Mouse (Mus musculus): ENCODE measurements around the gene Vmn1r237. TPM values are rescaled to one million over a fixed set of nuclear protein-coding genes. Genes with fewer than 3 reads are reported as not detected.

Vmn1r237 gene
- total RNA-seq (2021) (not detected), polyA plus RNA-seq (2012; rRNA removed) (not detected in 2 replicates)
- long read RNA-seq, result 0 reads

DNA sequence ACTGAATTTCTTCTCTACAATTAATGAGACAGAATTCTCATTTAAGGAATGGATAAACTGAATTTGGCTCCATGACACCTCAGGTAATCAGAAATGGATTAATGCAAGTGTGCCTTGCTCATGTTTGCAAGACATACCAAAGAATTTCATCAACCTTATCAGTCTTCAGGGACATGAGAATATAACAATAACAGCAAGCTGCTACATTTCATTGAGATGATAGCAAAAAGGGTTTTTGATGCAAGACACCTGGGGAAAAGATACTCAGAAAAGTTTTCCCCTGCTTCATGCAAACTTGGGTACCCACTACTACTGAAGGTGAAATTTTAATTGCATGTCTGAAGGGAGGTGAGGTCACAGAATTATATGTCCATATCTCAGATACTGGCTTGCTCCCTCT is at the start of gene Vmn1r237:
TSS of gene Vmn1r237 (plus strand) at position 301 of the 400 bp plus-strand sequence.
- DNase-seq, result no peak

DNA sequence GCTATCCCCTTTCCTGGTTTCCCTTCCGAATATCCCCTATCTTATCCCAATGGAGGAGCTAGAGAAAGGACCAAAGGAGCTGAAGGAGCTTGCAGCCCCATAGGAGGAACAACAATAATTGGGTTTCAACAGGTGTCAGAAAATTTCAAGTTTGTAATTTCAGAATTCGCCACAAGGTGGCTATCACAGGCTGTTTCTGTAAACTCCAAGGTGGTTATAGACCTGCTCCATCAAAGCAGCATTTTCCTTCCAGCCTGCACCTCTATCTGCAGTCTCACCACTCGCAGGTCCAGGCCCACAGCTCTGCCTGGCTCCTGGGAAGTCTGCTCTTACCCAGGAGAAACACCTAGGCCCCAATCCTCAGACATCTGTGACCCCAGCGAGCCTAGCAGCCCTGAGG is 39.6 kb upstream of the Vmn1r237 start:
- DNase-seq, result peak; percentile 27

- no peak for DNase-seq
Measured at GRCm38 (mm10) chr17:21282642-21283041, 29.0 kb upstream of the Vmn1r237 start, which contains the start of gene Vmn1r236. Vmn1r236 (plus strand) TSS chr17:21282942.

DNA sequence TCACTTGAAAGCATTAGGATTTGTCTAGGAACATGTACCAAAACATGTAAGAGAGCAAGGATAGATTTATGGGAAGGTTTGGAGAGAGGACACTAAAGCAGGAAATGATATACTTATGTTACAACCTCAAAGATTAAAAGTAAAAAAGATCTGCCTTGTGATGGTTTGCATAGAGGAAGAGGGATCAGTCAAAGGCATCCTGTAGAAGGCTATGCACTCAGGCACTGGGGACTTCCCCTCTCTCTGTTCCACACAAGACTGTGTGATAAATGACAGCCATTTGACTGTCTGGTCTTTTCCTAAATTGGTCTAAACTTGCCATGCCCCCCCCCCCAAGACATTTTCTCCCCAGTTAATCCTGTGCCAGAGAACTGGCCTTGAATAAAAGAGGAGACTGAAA is 27.3 kb upstream of the Vmn1r237 start:
- no peak for DNase-seq

DNA sequence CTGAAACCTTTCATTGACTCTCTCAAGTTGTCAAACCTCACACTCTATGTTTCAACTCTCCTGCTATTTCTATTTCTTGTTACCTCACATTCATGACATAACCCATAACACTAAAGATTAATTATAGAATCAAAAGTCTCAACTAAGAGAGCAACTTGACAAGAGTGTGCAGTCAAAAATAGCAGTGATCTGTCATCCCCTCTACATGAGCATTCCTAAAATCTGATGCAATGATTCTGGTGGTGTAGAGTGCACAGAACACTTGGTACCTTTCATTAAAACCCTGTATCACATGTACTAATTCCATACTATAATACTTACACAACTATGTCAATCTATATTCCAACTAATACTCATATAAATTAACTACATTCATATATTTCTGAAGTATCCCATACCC is 22.0 kb upstream of the Vmn1r237 start:
- DNase-seq, result no peak

Small RNA genes lying within 50 kb of the gene (microRNA-seq; reads per million reads assigned to microRNA genes)
- 0 reads per million in 2 experiments for gene Gm26384

Other genes with a start within 250 kb of the Vmn1r237 start
- not detected for gene Vmn1r234, start 85.8 kb upstream of the Vmn1r237 start, total RNA-seq (2021)
- gene Vmn1r234, start 85.8 kb upstream of the Vmn1r237 start, polyA plus RNA-seq (2012; rRNA removed), result not detected in 2 replicates
- not detected for gene Vmn1r235, start 55.5 kb upstream of the Vmn1r237 start, total RNA-seq (2021)
- gene Vmn1r235, start 55.5 kb upstream of the Vmn1r237 start, polyA plus RNA-seq (2012; rRNA removed), result not detected in 2 replicates
- gene Vmn1r236, start 28.9 kb upstream of the Vmn1r237 start, total RNA-seq (2021), result not detected
- not detected in 2 replicates for gene Vmn1r236, start 28.9 kb upstream of the Vmn1r237 start, polyA plus RNA-seq (2012; rRNA removed)
- 1 to 10 TPM; 3.7 to 4.4 TPM for gene Zfp677, start 71.9 kb downstream of the Vmn1r237 start, total RNA-seq (2021)
- gene Zfp677, start 71.9 kb downstream of the Vmn1r237 start, polyA plus RNA-seq (2012; rRNA removed), result 0.06 TPM in 1 of 2 replicates, not detected in the other
- 1 to 10 TPM; 2.4 to 2.7 TPM for gene Zfp54, start 111.4 kb downstream of the Vmn1r237 start, total RNA-seq (2021)
- gene Zfp54, start 111.4 kb downstream of the Vmn1r237 start, polyA plus RNA-seq (2012; rRNA removed), result 0.22 TPM in 1 of 2 replicates, not detected in the other
- gene Zfp51, start 138.5 kb downstream of the Vmn1r237 start, total RNA-seq (2021), result 1 to 10 TPM; 6.3 to 9.7 TPM
- 0.06 and 0.07 TPM in 2 replicates for gene Zfp51, start 138.5 kb downstream of the Vmn1r237 start, polyA plus RNA-seq (2012; rRNA removed)
- 1 to 10 TPM; 3.2 to 4.3 TPM for gene Zfp53, start 177.1 kb downstream of the Vmn1r237 start, total RNA-seq (2021)
- gene Zfp53, start 177.1 kb downstream of the Vmn1r237 start, polyA plus RNA-seq (2012; rRNA removed), result 0.86 and 1.0 TPM in 2 replicates
- gene Zfp52, start 223.7 kb downstream of the Vmn1r237 start, total RNA-seq (2021), result 10 to 100 TPM; 19.7 to 40.9 TPM
- 0.17 and 0.26 TPM in 2 replicates for gene Zfp52, start 223.7 kb downstream of the Vmn1r237 start, polyA plus RNA-seq (2012; rRNA removed)

Data from adrenal gland, adult 2 months (tissue).